Mouse (Mus musculus): ENCODE measurements at regions not wholly inside any gene's neighbourhood (a gene's known extent, or its start where the extent isn't known, plus 50 kb on each side); places are given as distances from the start of the nearest gene placed in this dataset.

DNA sequence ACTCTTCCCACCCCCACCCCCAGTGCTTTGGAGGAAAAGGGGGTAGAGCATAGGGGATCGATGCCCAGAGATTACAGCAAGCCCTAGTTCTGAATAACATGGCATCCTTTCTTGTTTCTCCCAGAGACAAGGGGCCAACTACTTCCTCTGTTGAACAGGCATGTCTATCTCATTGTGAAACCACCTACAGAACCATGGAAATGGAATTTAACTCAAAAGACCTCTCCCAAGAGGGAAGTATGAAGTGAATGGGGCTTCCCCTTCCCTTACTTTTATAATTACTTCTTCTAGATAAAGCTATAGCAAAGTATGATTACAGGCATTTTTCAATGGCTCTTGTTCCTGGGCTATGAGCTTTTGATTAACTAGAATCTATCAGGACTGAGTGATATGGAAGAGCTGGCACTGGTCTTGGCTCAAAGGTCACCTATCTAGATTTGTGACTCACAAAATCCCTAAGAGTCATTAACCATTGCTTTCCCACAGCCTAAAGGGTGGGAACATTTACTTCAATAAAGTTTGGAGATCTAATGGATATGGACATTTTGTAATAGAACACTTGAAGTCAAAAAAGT, 246.1 kb upstream of the A1bg start:
- DNase-seq (ENCODE audit: low read depth in 2 of 2, low spot score in 2 of 2): no peak

DNA sequence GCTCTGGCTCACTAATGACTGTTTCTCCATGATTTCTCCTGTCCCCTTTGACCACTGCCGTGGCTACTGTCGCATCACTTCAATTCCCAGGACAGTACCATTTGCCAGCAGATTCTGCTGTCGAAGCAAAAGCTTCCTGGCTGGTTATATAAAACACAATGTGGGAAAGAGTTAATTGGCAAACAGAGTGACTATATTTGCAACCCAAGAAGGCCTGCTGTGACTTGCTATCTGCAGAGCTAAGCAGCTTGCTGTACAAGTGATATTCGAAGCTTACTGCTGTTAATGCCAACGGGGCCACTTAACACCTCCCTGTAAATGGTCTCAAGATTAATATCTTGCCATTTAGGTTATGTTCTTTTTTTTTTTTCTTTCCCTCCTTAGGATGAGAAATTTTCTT, 242.2 kb upstream of the A1bg start:
- DNase-seq (ENCODE audit: low read depth in 2 of 2, low spot score in 2 of 2): no peak

DNA sequence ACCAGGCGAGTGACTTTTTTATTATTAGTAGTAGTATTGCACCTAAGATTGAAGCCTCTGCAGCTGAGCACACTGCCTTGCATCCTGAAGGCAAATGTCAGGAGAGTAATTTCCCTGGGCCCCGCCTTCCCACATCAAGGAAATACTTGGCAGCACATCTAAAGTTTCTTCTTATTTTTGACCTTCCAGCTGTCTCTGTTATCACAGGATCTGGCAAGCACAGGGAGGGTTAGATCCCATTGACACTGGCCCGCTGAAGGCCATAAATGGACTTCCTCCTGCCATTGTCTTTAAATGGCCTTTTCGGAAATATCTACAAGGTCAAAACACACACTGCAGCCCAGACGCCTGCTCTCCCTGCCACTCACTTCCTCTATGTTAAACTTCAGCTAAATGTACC, 238.6 kb upstream of the A1bg start:
- no peak for DNase-seq (ENCODE audit: low read depth in 2 of 2, low spot score in 2 of 2)

DNA sequence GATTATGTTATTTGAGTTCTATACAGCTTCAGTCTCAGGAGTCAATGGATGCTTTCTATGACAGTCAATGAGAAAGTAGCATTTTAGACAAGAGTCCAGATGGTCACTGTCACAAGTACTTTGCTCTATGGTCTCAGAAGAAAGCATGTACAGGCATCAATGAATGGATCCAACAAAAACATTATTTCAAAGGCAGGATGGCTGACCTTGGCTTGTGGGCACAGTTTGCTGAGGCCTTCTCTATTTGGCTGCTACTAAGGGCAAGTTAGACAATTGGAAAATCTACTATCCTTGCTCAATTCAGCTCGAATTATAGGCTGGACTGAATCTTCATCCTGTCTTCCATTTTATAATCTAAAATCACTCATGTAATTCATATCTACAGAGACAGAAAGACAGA, 237.9 kb upstream of the A1bg start:
- DNase-seq (ENCODE audit: low read depth in 2 of 2, low spot score in 2 of 2): no peak

DNA sequence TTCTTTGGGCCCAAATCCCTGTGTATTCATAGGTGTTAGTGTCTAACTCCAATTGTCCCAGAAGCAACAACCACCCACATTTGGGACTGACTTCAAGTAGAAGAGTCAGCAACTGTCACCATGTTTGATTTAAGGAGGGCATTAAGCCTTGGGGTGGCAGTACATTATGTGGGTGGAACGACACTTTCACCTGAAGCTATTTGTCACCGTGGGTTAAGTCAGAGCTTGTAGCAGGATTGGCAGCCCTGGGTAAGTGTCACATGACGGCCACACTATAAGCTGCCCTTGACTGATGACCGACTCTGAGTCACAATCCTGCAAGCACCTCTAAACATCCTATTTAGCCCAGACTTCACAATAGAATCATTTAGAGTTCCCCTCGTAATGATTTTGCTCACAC, 236.7 kb upstream of the A1bg start:
- DNase-seq (ENCODE audit: low read depth in 2 of 2, low spot score in 2 of 2): no peak

DNA sequence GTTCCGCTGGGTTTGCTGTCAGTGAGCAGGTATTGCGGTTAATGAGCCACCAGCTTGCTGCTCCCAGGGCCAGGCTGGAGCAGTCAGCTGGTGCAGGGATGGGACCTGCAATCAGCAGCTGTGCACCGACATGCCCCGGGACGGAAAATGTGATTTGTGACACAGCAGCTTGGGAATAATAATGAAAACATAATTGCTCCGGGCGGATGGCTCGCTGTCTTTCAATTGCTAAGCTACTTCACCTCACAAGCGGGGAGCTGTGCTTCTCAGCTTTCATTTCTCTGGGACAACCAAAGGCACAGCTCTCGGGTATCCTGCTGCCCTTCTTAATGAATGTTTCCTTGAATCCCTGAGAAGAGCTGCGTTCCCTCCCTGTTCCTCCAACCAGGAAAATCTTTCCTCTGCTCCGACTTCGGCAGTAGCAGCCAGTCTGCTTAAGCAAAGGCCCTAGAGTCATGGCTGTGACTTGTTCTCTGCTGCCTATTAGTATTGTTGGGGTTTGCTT, 235.3 kb upstream of the A1bg start:
- no peak for DNase-seq (ENCODE audit: low read depth in 2 of 2, low spot score in 2 of 2)

DNA sequence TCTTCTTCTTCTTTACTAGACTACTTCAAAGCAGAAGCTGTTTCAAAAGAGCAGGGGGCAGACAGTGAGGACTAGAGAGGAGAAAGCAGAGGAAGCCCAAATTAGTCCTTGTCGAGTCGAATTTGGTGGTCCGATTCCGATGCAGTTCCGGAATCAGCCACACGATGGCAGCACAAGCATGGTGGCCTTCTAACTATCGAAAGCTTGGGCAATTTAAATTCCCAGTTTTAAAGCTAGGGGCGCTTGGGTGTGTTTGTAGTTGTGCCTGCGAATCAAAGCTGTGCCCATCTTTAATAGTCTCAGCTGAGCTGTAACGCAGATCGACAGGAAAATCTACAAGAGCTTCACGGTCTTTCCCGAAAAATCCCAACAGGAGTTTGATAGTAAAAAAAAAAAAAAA, 234.7 kb upstream of the A1bg start:
- peak; percentile 85 to 89 for DNase-seq (ENCODE audit: low read depth in 2 of 2, low spot score in 2 of 2)

DNA sequence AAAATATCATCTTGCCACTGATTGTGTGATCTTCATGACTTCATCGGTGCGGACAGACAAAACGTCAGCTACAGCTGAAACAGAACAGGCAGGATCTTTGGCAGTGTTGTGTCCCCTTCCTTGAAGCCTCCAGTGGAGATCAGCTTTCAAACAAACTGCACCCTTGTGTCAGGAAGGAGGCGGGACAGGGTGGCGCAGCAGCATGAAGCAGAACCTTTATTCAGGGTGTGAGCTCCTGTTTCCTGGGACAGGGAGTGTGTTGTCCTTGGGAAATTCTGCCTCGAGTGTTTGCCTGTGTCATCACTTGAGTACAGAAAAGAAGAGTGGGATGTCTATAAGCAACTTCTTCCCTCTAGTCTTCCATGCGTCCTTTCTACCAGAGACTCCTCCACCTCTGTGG, 232.7 kb upstream of the A1bg start:
- DNase-seq (ENCODE audit: low read depth in 2 of 2, low spot score in 2 of 2): no peak

DNA sequence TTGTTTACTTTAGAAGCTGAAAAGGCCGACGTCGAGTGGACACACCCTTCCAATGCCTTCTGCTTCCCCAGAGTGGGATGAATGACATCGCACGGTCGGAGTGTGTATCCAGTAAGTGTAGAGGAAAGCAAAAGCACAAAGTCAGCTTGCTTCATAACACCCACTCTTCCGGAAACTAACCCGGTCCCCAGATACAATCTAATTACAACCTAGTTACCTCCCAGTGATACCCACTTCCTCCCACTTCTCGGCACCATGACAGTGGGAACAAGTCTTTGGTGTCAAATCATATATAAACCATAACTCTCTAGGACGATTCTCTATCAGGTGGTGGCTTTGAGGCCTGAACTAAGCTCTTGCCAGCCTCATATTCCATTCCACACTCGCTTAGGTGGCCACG, 231.4 kb upstream of the A1bg start:
- no peak for DNase-seq (ENCODE audit: low read depth in 2 of 2, low spot score in 2 of 2)

DNA sequence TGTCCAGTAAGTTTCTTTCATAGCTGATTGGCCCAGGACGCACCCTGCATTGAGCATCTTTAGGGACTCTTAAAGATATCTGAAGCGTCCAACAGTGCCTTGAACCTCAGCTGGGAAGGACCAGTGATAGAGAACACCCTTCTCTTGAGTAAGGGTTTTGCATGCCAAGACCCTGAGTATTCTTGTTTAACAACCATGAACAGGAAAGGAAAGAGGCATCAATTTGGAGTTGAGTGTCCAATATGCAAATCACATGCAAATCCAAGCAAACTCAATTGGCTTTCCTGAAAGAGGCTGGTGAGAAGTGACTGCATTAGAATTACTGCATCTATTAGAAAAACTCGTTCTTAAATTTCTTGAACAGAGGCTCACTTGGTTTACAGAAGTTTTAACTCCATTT, 220.0 kb upstream of the A1bg start:
- no peak for DNase-seq (ENCODE audit: low read depth in 2 of 2, low spot score in 2 of 2)

DNA sequence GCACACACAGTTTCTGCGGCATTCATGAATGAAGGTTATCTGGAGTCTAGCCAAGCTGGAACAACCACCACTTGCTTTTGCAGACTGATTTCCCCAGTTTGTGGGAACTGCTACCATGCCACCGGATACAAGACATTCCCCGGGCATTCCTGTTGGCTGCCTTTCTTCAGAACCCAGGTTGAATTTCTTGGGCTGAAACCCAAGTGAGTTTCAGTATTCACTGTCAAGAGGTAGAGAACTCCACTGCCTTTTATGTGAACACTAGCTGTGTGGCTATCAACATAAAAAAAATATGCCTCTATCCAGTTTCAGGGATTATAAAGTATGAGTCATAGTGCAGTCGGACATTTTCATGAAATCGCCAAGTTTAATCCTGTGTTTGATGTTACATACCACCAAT, 216.3 kb upstream of the A1bg start:
- no peak for DNase-seq (ENCODE audit: low read depth in 2 of 2, low spot score in 2 of 2)

DNA sequence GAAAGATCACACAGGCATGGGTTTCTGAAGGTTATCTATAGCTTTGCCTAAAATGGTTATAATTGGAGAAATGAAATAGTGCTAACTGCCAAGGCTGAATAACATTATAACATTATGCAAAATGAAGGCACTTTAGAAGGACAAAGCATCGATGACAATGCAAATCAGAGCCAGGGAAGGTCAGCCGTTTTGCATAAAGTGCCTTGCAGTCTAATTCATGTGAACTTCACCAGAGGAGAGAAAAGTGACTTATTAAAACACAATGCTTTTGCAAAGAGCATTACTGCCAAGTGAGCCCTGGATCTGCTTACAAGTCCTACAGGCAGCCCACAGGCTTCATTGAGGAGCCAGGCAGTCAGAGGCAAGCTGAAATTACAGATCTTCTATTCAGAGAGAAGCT, 214.0 kb upstream of the A1bg start:
- DNase-seq (ENCODE audit: low read depth in 2 of 2, low spot score in 2 of 2): no peak

DNA sequence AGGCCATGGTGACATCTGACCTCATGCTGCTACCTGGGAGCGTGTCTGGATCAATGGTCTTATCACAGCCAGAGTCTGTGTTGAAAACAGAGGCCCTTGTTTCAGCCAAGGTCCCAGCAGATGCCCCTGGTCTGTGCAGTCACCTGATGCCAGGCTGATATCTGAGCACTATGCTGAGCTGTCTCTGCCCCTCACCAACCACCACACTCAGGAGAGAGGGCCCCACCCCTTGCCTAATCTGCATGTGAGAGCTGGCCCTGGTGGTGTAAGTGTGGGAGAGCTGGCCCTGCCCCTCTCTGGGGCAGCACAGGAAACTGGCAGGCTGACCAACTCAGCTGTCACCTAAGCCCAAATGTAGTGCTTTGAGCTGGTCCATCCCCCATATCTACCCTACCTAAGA, 210.5 kb upstream of the A1bg start:
- DNase-seq (ENCODE audit: low read depth in 2 of 2, low spot score in 2 of 2): no peak

DNA sequence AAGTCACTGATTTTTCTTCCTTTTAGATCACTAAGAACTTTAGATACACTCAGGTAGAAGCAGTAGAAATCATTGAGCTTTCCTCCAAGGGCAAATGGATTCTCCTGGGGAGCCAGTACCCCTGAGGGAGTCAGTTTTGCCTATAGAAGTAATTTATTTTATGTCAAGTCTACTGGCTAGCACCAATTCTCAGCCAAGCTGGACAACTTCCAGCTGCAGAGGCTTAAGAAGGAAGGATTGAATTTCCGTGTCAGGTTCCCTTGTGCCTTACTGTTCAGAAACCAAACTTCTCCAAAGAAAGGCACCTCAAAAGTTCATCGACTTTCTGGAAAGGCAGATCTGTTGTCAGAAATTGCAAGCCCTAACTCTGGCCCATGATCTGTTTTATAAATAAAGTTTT, 205.2 kb upstream of the A1bg start:
- DNase-seq (ENCODE audit: low read depth in 2 of 2, low spot score in 2 of 2): no peak

DNA sequence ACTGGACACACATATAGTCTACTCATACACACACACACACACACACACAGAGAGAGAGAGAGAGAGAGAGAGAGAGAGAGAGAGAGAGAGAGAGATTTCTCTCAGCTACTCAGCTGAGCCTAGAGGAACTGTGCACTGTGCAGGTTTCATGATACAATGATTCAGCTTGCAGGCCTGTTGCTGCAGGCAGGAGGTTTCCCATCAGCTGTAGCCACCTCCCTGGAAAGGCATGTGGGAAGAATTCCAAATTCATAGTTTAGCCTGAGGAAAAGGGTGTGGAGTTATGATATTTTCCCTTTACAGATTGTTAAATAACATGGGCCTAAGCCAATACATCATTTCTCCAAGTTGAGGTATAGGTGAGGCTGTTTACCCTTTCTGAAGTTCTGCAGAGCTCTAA, 204.3 kb upstream of the A1bg start:
- DNase-seq (ENCODE audit: low read depth in 2 of 2, low spot score in 2 of 2): no peak

DNA sequence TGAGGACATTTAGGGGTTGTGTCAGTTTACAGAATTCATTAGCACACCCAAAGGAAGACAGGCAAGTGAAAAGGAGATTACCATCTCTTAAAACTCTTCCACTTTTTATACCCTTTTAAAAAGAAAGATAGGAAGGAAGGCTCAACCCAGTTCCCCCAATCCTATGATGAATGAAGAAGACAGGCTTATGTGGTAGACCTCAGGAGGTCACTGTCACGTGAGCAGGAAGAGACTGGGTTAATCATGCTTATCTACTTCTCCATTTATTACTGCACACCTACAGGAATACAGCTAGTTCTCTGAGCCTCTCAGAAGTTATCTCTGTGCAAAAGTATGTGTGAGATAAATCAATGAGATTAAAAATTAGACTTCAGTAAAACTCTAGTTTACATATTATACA, 194.1 kb upstream of the A1bg start:
- no peak for DNase-seq (ENCODE audit: low read depth in 2 of 2, low spot score in 2 of 2)

DNA sequence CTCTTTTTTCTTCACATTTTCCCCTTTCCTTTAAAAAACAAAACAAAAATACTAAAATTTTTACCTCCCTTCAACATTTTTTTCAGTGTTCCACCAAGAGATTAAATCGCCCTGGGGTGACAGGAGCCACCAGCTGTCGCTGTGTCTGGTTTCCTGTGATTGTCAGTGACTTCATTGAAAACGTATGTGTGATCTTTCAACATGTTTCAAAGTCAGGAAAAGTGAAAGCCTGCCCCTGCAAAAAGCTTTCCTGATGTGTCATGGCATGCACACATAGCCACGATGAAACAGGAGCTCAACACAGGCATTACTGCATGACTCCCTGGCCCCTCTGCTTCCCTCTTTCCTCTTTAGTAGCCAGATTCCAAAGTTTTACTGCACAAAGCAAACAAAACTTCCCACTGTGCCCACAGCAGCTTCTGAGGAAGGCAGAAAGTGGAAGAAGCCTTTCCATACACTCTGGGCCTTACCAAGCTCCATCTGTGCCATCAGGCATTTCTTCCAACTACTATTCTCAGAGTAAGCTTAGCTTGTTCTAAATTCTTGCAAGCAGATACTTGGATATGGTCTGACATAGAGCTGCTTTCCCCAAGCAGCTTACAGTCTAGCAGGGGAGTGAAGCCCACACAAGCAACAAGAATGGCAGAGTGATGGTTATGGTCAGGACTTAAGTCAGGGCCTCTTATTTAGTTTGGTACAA, 186.8 kb upstream of the A1bg start:
- no peak for DNase-seq (ENCODE audit: low read depth in 2 of 2, low spot score in 2 of 2)

DNA sequence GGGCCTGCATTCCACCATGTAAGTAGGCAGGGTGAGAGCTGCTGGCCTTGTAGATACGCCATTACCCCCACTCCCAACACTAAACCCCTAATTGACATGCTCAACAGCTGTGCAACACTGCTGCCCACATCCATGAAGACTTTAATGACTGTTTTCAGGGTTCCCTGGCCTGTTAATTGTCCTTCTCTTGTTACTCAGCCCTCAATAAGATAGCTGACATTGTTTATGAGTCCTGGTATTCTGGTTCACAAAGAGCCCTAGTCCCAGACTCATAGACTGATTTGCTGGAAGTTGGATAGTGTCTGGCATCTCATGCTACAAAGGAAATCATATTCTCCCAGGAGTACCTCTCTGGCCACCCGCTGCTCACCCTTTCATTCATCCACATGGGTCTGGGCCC, 186.1 kb upstream of the A1bg start:
- DNase-seq (ENCODE audit: low read depth in 2 of 2, low spot score in 2 of 2): no peak

DNA sequence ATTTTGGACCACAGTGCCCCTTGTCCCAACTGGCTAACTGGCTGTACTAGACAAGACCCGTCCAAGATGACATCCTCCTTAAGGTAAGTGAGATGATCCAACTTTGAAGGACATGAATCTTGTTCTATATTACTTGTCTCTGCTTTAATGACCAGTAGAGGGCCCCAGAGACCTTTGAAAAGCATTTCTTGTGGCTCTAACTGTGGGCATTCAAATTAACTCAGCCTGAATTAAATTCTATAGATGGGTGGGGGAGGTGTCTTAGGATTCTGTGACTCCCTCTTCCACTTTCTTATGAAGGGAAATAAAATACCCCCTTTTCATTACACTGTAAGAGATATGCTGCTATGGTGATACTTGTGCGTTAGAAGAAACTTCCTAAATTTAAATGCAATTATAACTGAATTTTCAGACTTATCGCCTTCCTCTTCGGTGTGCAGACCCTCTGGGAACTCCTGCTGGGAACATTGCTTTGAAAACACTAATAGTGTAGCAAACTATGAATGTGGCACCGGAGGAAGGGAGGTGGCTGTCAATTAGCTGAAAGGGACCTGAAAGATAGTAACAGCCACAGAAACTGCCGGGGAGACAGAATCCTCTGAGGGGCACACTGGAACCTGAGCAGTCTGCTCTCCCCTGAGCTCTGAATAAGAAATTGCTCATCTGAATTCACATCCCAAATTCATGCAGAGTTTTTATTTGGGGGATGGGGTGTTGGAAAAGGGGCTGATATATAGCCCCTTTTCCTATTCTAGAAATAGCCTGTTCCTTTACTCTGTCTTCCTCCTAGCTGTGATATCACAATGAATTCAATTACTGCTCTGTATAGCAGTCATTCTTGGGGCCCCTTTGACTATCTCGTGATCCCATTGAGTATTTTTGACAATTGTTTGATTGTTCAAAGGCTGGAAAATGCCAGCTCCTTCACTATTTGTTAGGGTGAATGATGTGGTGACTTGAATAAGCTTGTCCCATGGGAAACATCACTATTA, 179.9 kb upstream of the A1bg start:
- DNase-seq (ENCODE audit: low read depth in 2 of 2, low spot score in 2 of 2): peak; percentile 4 to 12

DNA sequence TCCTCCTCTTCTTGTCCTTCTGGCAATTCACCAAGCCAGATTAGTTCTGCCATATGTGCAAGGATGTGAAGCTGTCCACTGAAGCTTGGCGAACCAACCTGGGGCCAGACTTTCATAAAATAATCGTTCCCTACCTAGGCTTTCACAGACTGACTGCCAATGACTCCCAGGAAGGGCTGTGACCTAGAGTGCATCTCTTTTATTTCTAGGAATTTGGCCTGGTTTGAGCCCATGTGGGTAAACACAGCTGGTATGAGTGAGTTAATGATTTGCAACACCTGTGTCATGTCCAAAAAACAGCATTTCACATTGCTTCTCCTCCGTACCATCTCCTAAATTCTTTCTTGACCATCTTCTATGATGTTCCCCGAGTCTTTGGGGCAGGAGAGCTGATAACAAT, 178.0 kb upstream of the A1bg start:
- no peak for DNase-seq (ENCODE audit: low read depth in 2 of 2, low spot score in 2 of 2)

DNA sequence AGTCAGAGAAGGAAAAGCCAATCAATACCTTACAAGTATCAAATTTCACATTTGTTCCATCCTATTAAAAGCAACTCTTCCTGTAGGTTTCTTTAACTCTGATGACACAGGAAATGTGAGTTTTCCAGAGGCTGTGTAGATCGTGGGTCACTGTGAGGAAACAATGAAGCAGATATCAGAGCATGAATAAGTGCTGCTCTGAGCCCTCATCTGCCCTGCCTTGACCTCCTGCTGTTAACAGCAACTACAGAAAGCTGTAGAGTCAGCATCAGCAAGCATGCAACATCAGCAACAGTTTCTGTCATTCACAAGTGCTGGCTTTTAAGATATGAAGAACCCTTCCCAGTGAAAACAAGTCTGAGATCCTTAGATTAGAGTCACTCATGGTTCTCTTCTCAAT, 176.2 kb upstream of the A1bg start:
- DNase-seq (ENCODE audit: low read depth in 2 of 2, low spot score in 2 of 2): no peak

DNA sequence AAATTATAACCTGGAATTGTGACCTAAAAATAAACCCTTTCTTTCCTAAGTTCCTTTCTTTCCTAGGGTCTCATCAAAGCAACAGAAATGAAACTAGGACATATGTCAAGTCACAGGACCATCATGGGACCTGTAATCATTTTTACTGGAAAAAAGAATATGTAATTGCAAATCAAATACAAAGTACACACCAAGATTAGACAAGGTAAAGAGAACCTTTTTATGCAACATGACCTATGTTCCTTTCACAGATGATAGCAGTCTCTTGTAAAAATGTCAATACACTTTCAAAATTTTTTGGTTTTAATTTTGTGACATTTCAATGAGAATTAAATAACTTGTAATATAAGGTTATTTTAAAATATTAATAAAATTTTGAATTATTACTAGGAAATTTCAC, 175.7 kb upstream of the A1bg start:
- DNase-seq (ENCODE audit: low read depth in 2 of 2, low spot score in 2 of 2): no peak
